Mouse (Mus musculus) limb, embryonic 14.5 days (tissue): ENCODE data around the gene Cds1. TPM values are rescaled to one million over a fixed set of nuclear protein-coding genes. Genes with fewer than 3 reads are reported as not detected.
A peak's percentile ranks its signal among the peaks of the same experiment; 100 is the strongest.

Experiments
- ATAC-seq: fragments of 200-750 bp; cut with Nextera tagmentation; 2 replicates; pipeline ENCODE4 v1.8.0; 2017; ENCODE audit warnings: low read depth, moderate number of reproducible peaks, moderate TSS enrichment; ENCODE audit not compliant: low FRiP score
- DNase-seq: peaks from one replicate; pipeline ENCODE4 v3.0.0-alpha.2; 2015; ENCODE audit warnings: low spot score
- H3K27ac ChIP-seq: fragments of 300-500 bp; sonication (generic); replicated peaks from 2 replicates; pipeline ENCODE4 v1.5.1; 2014; ENCODE audit warnings: low read depth, mild to moderate bottlenecking, low read length, moderate library complexity, mixed read lengths
- H3K27me3 ChIP-seq: fragments of 300-500 bp; sonication (generic); 2 replicates; pipeline ENCODE4 v1.6.1; 2014; ENCODE audit warnings: low read length, mixed read lengths; ENCODE audit not compliant: control insufficient read depth, insufficient read depth
- H3K36me3 ChIP-seq: fragments of 300-500 bp; sonication (generic); 2 replicates; pipeline ENCODE4 v1.6.1; 2014; ENCODE audit warnings: mild to moderate bottlenecking, low read length, moderate library complexity, mixed read lengths; ENCODE audit not compliant: control insufficient read depth, insufficient read depth
- H3K4me1 ChIP-seq: fragments of 300-500 bp; sonication (generic); 2 replicates; pipeline ENCODE4 v1.6.1; 2014; ENCODE audit warnings: antibody characterized with exemption, low read length, mixed read lengths; ENCODE audit not compliant: control insufficient read depth, insufficient read depth
- H3K4me2 ChIP-seq: fragments of 300-500 bp; sonication (generic); replicated peaks from 2 replicates; pipeline ENCODE4 v1.6.1; 2014; ENCODE audit warnings: low read depth, mild to moderate bottlenecking, low read length, moderate library complexity; ENCODE audit not compliant: severe bottlenecking
- H3K4me3 ChIP-seq: fragments of 300-500 bp; sonication (generic); replicated peaks from 2 replicates; pipeline ENCODE4 v1.5.1; 2014; ENCODE audit warnings: low read length
- H3K9ac ChIP-seq: fragments of 300-500 bp; sonication (generic); 2 replicates; pipeline ENCODE4 v1.6.1; 2014; ENCODE audit warnings: mild to moderate bottlenecking, low read depth, low read length, moderate library complexity; ENCODE audit not compliant: severe bottlenecking
- H3K9me3 ChIP-seq: fragments of 300-500 bp; sonication (generic); 2 replicates; pipeline ENCODE4 v1.6.1; 2016; ENCODE audit warnings: low read length; ENCODE audit not compliant: control insufficient read depth
- POLR2A ChIP-seq: fragments of 200-500 bp; IDR thresholded peaks from 2 replicates; pipeline ENCODE4 v1.8.0; 2012; ENCODE audit warnings: inconsistent platforms, mild to moderate bottlenecking, moderate library complexity, borderline replicate concordance; ENCODE audit not compliant: insufficient read depth, insufficient read length; ENCODE audit errors: extremely low read depth
- WGBS: fragments of 180-500 bp; shearing (Covaris S2); extraction: QIAGEN DNeasy Blood & Tissue Kit; methylation state at CpG from one replicate; pipeline ENCODE4 v1.1.7; 2014; 5-methylcytosine and 5-hydroxymethylcytosine counted together
- polyA plus RNA-seq, 2 experiments: library from polyadenylated mRNA; depleted of rRNA in 1 of 2; stranded (reverse) in 1 of 2; unstranded in 1 of 2; fragments of >200 nt; fragmentation: Nextera tagmentation in 1 of 2; extraction: Ambion mirVana in 1 of 2; gene quantifications; 2 replicates each; pipeline versions ENCODE4 v1.2.1 to v1.2.3; 2012 to 2014

Gene Cds1
- polyA plus RNA-seq, 2 experiments: 5.9 to 9.2 TPM

GRCm38 (mm10) chr5:101742425-101742824, 22.5 kb upstream of the Cds1 start:
- no peak overlapping the region for H3K4me2 ChIP-seq
- no peaks in the 10 kb centered on the region for H3K4me1 ChIP-seq
- DNase-seq (peak; percentile 42), ATAC-seq (no peak)
- H3K27ac ChIP-seq: no peak overlapping the region
- WGBS: 85% methylated on average over 8 of the region's 8 CpGs
- H3K36me3 ChIP-seq: no peaks in the 10 kb centered on the region
- H3K9me3 ChIP-seq: no peaks in the 10 kb centered on the region
- H3K9ac ChIP-seq: no peak overlapping the region
- H3K27me3 ChIP-seq: no peaks in the 10 kb centered on the region
- TF ChIP-seq POLR2A: no peak
- no peak overlapping the region for H3K4me3 ChIP-seq

- no peak overlapping the region for H3K4me3 ChIP-seq
- no peaks in the 10 kb centered on the region for H3K9me3 ChIP-seq
- H3K27me3 ChIP-seq: no peaks in the 10 kb centered on the region
- no peaks in the 10 kb centered on the region for H3K4me1 ChIP-seq
- no peak overlapping the region for H3K27ac ChIP-seq
- no peak overlapping the region for H3K4me2 ChIP-seq
- ATAC-seq (no peak), DNase-seq (no peak)
- 82% methylated on average over 6 of the region's 6 CpGs for WGBS
- H3K36me3 ChIP-seq: no peaks in the 10 kb centered on the region
- TF ChIP-seq POLR2A: no peak
- H3K9ac ChIP-seq: no peak overlapping the region
These were observed 20.0 kb upstream of the Cds1 start for GRCm38 (mm10) chr5:101744886-101745285.

DNA sequence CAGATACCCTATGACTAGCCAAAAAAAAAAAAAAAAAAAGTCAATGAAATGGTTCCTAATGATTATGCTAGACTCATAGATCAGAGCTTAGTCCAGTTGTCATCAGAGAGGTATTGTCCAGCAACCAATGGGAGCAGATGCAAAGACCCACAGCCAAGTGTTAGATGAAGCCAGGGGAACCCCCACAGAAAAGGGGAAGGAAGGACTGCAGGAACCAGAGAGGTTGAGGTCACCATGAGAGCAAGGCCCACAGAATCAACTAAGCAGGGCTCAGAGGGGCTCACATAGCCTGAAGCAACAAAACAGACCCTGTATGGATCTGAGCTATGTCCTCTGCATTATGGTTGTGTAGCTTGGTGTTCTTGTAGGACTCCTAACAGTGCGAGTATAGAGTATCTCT, 11.2 kb upstream of the Cds1 start:
- no peak for ATAC-seq
- no peak overlapping the region for H3K4me3 ChIP-seq
- H3K27ac ChIP-seq: no peak overlapping the region
- H3K27me3 ChIP-seq: no peaks in the 10 kb centered on the region
- no peak overlapping the region for H3K9ac ChIP-seq
- no peak for TF ChIP-seq POLR2A
- 84% methylated on average over 1 of the region's 1 CpGs for WGBS
- no peaks in the 10 kb centered on the region for H3K36me3 ChIP-seq
- no peak overlapping the region for H3K4me2 ChIP-seq
- no peaks in the 10 kb centered on the region; the same call in 1 of the 2 replicates for H3K9me3 ChIP-seq
- no peak for DNase-seq
- no peaks in the 10 kb centered on the region for H3K4me1 ChIP-seq

DNA sequence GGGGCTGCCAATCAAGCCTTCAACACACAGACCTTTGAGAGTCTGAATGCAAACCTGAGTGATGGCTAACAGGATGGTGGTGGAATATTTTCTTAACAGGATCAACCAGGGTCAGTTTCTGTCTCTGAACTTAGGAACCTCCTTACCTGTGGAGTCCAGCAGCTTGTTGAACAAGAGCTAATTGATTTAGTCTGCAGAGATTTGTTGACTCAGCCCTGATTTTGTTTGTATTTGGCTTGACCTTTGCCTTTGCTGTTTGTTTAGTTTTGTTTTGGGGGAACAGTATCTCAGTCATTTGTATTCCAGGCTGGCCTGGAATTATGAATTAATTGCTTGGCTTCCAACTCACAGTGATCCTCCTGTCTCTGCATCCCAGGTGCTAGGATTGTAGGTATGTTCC, 7.3 kb upstream of the Cds1 start:
- H3K4me2 ChIP-seq: no peak overlapping the region
- no peak overlapping the region for H3K4me3 ChIP-seq
- no peaks in the 10 kb centered on the region for H3K9me3 ChIP-seq
- H3K4me1 ChIP-seq: no peaks in the 10 kb centered on the region
- no peak for TF ChIP-seq POLR2A
- no peak overlapping the region for H3K9ac ChIP-seq
- H3K36me3 ChIP-seq: no peaks in the 10 kb centered on the region
- ATAC-seq: no peak
- no peak for DNase-seq
- H3K27me3 ChIP-seq: no peaks in the 10 kb centered on the region
- H3K27ac ChIP-seq: no peak overlapping the region

DNA sequence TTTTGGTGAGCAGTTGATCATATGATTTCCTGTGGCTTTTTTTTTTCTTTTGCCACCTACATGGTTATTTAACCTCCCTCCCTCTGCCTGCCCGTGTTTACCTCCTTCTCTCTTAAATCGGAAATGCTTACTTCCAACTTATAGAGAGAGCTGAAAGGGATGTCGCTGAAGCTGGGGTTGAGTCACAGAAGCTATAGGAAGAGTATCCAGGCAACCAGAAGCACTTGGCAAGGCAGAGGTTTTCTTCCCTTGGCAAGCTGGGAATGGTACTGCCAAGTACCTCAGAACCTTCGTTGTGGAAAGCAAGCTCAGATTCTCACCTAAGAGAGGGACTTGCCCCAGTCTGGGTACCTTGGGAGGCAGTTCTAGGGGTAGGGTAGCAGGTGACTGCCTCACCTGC, 3.2 kb upstream of the Cds1 start:
- H3K4me1 ChIP-seq: peaks cover 9% of the 10 kb centered on the region; the same call in 1 of the 2 replicates
- 63% methylated on average over 4 of the region's 4 CpGs for WGBS
- no peak overlapping the region for H3K4me2 ChIP-seq
- no peak for TF ChIP-seq POLR2A
- no peak overlapping the region for H3K9ac ChIP-seq
- H3K4me3 ChIP-seq: no peak overlapping the region
- DNase-seq (no peak), ATAC-seq (no peak)
- no peaks in the 10 kb centered on the region for H3K36me3 ChIP-seq
- H3K27ac ChIP-seq: no peak overlapping the region
- H3K27me3 ChIP-seq: peaks cover 28% of the 10 kb centered on the region
- H3K9me3 ChIP-seq: no peaks in the 10 kb centered on the region

DNA sequence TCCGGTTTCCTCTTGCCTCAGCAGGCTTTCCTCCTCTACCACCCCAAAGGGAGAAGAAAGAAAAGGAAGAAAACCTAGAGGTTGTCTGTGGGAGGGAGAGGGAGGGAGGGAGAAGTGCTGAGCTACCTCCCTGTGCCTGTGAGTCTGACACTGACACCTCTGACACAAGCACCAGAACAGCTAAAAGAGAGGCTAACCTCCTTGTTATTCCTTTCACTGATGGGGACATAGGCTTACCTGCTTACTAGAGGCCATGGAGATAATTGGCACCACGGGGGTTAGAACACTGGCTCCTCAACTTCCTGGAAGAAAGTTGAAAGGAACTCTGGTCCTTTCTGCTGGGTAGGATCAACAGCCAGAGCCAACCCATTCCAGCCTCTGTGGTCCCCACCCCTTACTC, 1.4 kb upstream of the Cds1 start:
- no peak overlapping the region for H3K4me2 ChIP-seq
- H3K9me3 ChIP-seq: no peaks in the 10 kb centered on the region
- no peak overlapping the region for H3K9ac ChIP-seq
- no peak overlapping the region for H3K4me3 ChIP-seq
- H3K27me3 ChIP-seq: peaks cover 40% of the 10 kb centered on the region
- no peak for DNase-seq
- peaks cover 9% of the 10 kb centered on the region; the same call in 1 of the 2 replicates for H3K4me1 ChIP-seq
- WGBS: 15% methylated on average over 2 of the region's 2 CpGs
- no peak overlapping the region for H3K27ac ChIP-seq
- no peak for TF ChIP-seq POLR2A
- H3K36me3 ChIP-seq: no peaks in the 10 kb centered on the region
- no peak for ATAC-seq
